Mouse (Mus musculus): Measurements from ENCODE around the gene Atg2b. TPM values are rescaled to one million over a fixed set of nuclear protein-coding genes. Genes with fewer than 3 reads are reported as not detected.

Gene Atg2b
- polyA plus RNA-seq, 1 experiment from 2014 or later, result 19.3 TPM

GRCm38 (mm10) chr12:105605212-105605611 lies 79.8 kb downstream of the Atg2b start:
- WGBS, result 16% methylated on average over 8 of the region's 8 CpGs
- ATAC-seq (ENCODE audit: low FRiP score), result no peak

GRCm38 (mm10) chr12:105603904-105604303 lies 81.1 kb downstream of the Atg2b start:
- Histone ChIP-seq H3K4me3 (no peak overlapping the region), H3K4me2 (replicated peaks) (no peak overlapping the region), H3K9ac (no peak overlapping the region), H3K27me3 (0 out of 2 replicates have a peak, but pooled peaks cover 3% of the 10 kb centered on the region), H3K36me3 (no peaks in the 10 kb centered on the region), H3K27ac (no peak overlapping the region), H3K9me3 (replicated peaks) (no peaks in the 10 kb centered on the region), H3K4me1 (peaks cover 6% of the 10 kb centered on the region)
- 93% methylated on average over 11 of the region's 11 CpGs for WGBS
- no peak for ATAC-seq (ENCODE audit: low FRiP score)

More at GRCm38 (mm10) chr12:105605212-105605611, 79.8 kb downstream of the Atg2b start:
- Histone ChIP-seq H3K9me3 (replicated peaks) (no peaks in the 10 kb centered on the region), H3K27ac (no peak overlapping the region), H3K4me3 (no peak overlapping the region), H3K36me3 (no peaks in the 10 kb centered on the region), H3K4me2 (replicated peaks) (no peak overlapping the region), H3K27me3 (0 out of 2 replicates have a peak, but pooled peaks cover 3% of the 10 kb centered on the region), H3K4me1 (no peaks in the 10 kb centered on the region; the same call in 1 of the 2 replicates), H3K9ac (no peak overlapping the region)

GRCm38 (mm10) chr12:105602581-105603210 lies 82.3 kb downstream of the Atg2b start, which contains the start of gene Bdkrb1:
Gene Bdkrb1, plus strand, starts transcription at chr12:105603085.
- Histone ChIP-seq H3K4me2 (replicated peaks) (no peak within 1 kb of the TSS), H3K27me3 (0 out of 2 replicates have a peak, but pooled peaks cover 3% of the 10 kb centered on the region), H3K9ac (no peak within 1 kb of the TSS), H3K4me1 (peaks cover 7% of the 10 kb centered on the region), H3K36me3 (no peaks in the 10 kb centered on the region), H3K9me3 (replicated peaks) (no peaks in the 10 kb centered on the region), H3K4me3 (no peak within 1 kb of the TSS), H3K27ac (no peak within 1 kb of the TSS)
- 82% methylated on average over 11 of the region's 11 CpGs for WGBS
- no peak for ATAC-seq (ENCODE audit: low FRiP score)

GRCm38 (mm10) chr12:105601586-105601985 lies 83.4 kb downstream of the Atg2b start:
- no peaks in the 10 kb centered on the region for H3K9me3 ChIP-seq (replicated peaks)
- H3K4me3 ChIP-seq, result no peak overlapping the region
- H3K27ac ChIP-seq, result no peak overlapping the region
- no peak for ATAC-seq (ENCODE audit: low FRiP score)
- no peak overlapping the region for H3K4me2 ChIP-seq (replicated peaks)
- no peaks in the 10 kb centered on the region for H3K36me3 ChIP-seq
- no peak overlapping the region for H3K9ac ChIP-seq
- WGBS, result 65% methylated on average over 6 of the region's 6 CpGs
- 0 out of 2 replicates have a peak, but pooled peaks cover 3% of the 10 kb centered on the region for H3K27me3 ChIP-seq
- peaks cover 7% of the 10 kb centered on the region for H3K4me1 ChIP-seq

- WGBS, result 49% methylated on average over 5 of the region's 5 CpGs
- H3K9ac ChIP-seq, result no peak overlapping the region
- H3K27me3 ChIP-seq, result no peaks in the 10 kb centered on the region
- no peak for ATAC-seq (ENCODE audit: low FRiP score)
- H3K36me3 ChIP-seq, result no peaks in the 10 kb centered on the region
- peaks cover 10% of the 10 kb centered on the region for H3K4me1 ChIP-seq
- H3K4me2 ChIP-seq (replicated peaks), result no peak overlapping the region
- no peak overlapping the region for H3K4me3 ChIP-seq
- H3K9me3 ChIP-seq (replicated peaks), result no peaks in the 10 kb centered on the region
- no peak overlapping the region for H3K27ac ChIP-seq
Observed at GRCm38 (mm10) chr12:105599098-105599497, 85.9 kb downstream of the Atg2b start.

GRCm38 (mm10) chr12:105598503-105598902 lies 86.5 kb downstream of the Atg2b start:
- Histone ChIP-seq H3K9ac (no peak overlapping the region), H3K9me3 (replicated peaks) (no peaks in the 10 kb centered on the region), H3K4me3 (no peak overlapping the region), H3K27ac (no peak overlapping the region), H3K27me3 (no peaks in the 10 kb centered on the region), H3K4me1 (peaks cover 10% of the 10 kb centered on the region), H3K36me3 (no peaks in the 10 kb centered on the region), H3K4me2 (replicated peaks) (no peak overlapping the region)
- 74% methylated on average over 10 of the region's 10 CpGs for WGBS
- no peak for ATAC-seq (ENCODE audit: low FRiP score)

GRCm38 (mm10) chr12:105597135-105597534 lies 87.9 kb downstream of the Atg2b start:
- Histone ChIP-seq H3K4me1 (peaks cover 10% of the 10 kb centered on the region), H3K36me3 (no peaks in the 10 kb centered on the region), H3K4me2 (replicated peaks) (no peak overlapping the region), H3K27ac (no peak overlapping the region), H3K9ac (no peak overlapping the region), H3K4me3 (no peak overlapping the region), H3K9me3 (replicated peaks) (no peaks in the 10 kb centered on the region), H3K27me3 (no peaks in the 10 kb centered on the region; the same call in 1 of the 2 replicates)
- ATAC-seq (ENCODE audit: low FRiP score), result no peak
- WGBS, result 81% methylated on average over 8 of the region's 8 CpGs

GRCm38 (mm10) chr12:105593471-105593870 lies 91.5 kb downstream of the Atg2b start:
- ATAC-seq (ENCODE audit: low FRiP score), result no peak
- Histone ChIP-seq H3K4me1 (peaks cover 3% of the 10 kb centered on the region; the same call in 1 of the 2 replicates), H3K4me3 (no peak overlapping the region), H3K9ac (no peak overlapping the region), H3K4me2 (replicated peaks) (no peak overlapping the region), H3K27ac (no peak overlapping the region), H3K9me3 (replicated peaks) (no peaks in the 10 kb centered on the region), H3K36me3 (no peaks in the 10 kb centered on the region), H3K27me3 (no peaks in the 10 kb centered on the region; the same call in 1 of the 2 replicates)
- WGBS, result 56% methylated on average over 4 of the region's 4 CpGs

- H3K4me2 ChIP-seq (replicated peaks), result no peak overlapping the region
- no peaks in the 10 kb centered on the region for H3K36me3 ChIP-seq
- no peaks in the 10 kb centered on the region for H3K9me3 ChIP-seq (replicated peaks)
- H3K9ac ChIP-seq, result no peak overlapping the region
- H3K4me1 ChIP-seq, result peaks cover 3% of the 10 kb centered on the region; the same call in 1 of the 2 replicates
- no peak for ATAC-seq (ENCODE audit: low FRiP score)
- no peak overlapping the region for H3K4me3 ChIP-seq
- H3K27ac ChIP-seq, result no peak overlapping the region
- H3K27me3 ChIP-seq, result no peaks in the 10 kb centered on the region; the same call in 1 of the 2 replicates
- 94% methylated on average over 23 of the region's 23 CpGs for WGBS
Observed at GRCm38 (mm10) chr12:105592361-105592761, 92.7 kb downstream of the Atg2b start.

- H3K9me3 ChIP-seq (replicated peaks), result no peaks in the 10 kb centered on the region
- H3K27ac ChIP-seq, result no peak overlapping the region
- no peak overlapping the region for H3K4me3 ChIP-seq
- H3K27me3 ChIP-seq, result no peaks in the 10 kb centered on the region; the same call in 1 of the 2 replicates
- H3K4me1 ChIP-seq, result peaks cover 3% of the 10 kb centered on the region; the same call in 1 of the 2 replicates
- WGBS, result 82% methylated on average over 7 of the region's 7 CpGs
- ATAC-seq (ENCODE audit: low FRiP score), result no peak
- no peak overlapping the region for H3K9ac ChIP-seq
- no peaks in the 10 kb centered on the region for H3K36me3 ChIP-seq
- no peak overlapping the region for H3K4me2 ChIP-seq (replicated peaks)
Observed at GRCm38 (mm10) chr12:105590786-105591185, 94.2 kb downstream of the Atg2b start.

GRCm38 (mm10) chr12:105587526-105587925 lies 97.5 kb downstream of the Atg2b start:
- no peak for ATAC-seq (ENCODE audit: low FRiP score)
- no peak overlapping the region for H3K9ac ChIP-seq
- WGBS, result 83% methylated on average over 8 of the region's 8 CpGs
- H3K27ac ChIP-seq, result no peak overlapping the region
- H3K4me3 ChIP-seq, result no peak overlapping the region
- H3K4me1 ChIP-seq, result peaks cover 12% of the 10 kb centered on the region; the same call in 1 of the 2 replicates
- H3K4me2 ChIP-seq (replicated peaks), result no peak overlapping the region
- H3K36me3 ChIP-seq, result no peaks in the 10 kb centered on the region
- H3K27me3 ChIP-seq, result no peaks in the 10 kb centered on the region
- H3K9me3 ChIP-seq (replicated peaks), result no peaks in the 10 kb centered on the region

GRCm38 (mm10) chr12:105584851-105585250 lies 100.2 kb downstream of the Atg2b start:
- H3K9me3 ChIP-seq (replicated peaks), result no peaks in the 10 kb centered on the region
- no peak overlapping the region for H3K27ac ChIP-seq
- peak; percentile 41; the same call in 1 of the 2 replicates for ATAC-seq (ENCODE audit: low FRiP score)
- WGBS, result 15% methylated on average over 12 of the region's 12 CpGs
- H3K9ac ChIP-seq, result no peak overlapping the region
- no peaks in the 10 kb centered on the region for H3K27me3 ChIP-seq
- H3K4me2 ChIP-seq (replicated peaks), result no peak overlapping the region
- no peak overlapping the region for H3K4me3 ChIP-seq
- H3K4me1 ChIP-seq, result peaks cover 12% of the 10 kb centered on the region; the same call in 1 of the 2 replicates
- no peaks in the 10 kb centered on the region for H3K36me3 ChIP-seq

- no peaks in the 10 kb centered on the region for H3K9me3 ChIP-seq (replicated peaks)
- 12% methylated on average over 2 of the region's 2 CpGs for WGBS
- no peak overlapping the region for H3K4me2 ChIP-seq (replicated peaks)
- no peak overlapping the region for H3K27ac ChIP-seq
- H3K4me1 ChIP-seq, result peaks cover 12% of the 10 kb centered on the region; the same call in 1 of the 2 replicates
- H3K27me3 ChIP-seq, result no peaks in the 10 kb centered on the region
- peak; percentile 32; the same call in 1 of the 2 replicates for ATAC-seq (ENCODE audit: low FRiP score)
- no peak overlapping the region for H3K9ac ChIP-seq
- no peaks in the 10 kb centered on the region for H3K36me3 ChIP-seq
- no peak overlapping the region for H3K4me3 ChIP-seq
Observed at GRCm38 (mm10) chr12:105583484-105583883, 101.5 kb downstream of the Atg2b start.
